Mouse (Mus musculus) frontal cortex, postnatal 36 days (tissue): ENCODE measurements around the gene Slc23a2.

Experiments used
- DNase-seq, 2 experiments: peaks; one replicate each; pipeline ENCODE4 v3.0.0; 2022; ENCODE audit warnings: low spot score in 2 of 2

The Slc23a2 gene

DNA sequence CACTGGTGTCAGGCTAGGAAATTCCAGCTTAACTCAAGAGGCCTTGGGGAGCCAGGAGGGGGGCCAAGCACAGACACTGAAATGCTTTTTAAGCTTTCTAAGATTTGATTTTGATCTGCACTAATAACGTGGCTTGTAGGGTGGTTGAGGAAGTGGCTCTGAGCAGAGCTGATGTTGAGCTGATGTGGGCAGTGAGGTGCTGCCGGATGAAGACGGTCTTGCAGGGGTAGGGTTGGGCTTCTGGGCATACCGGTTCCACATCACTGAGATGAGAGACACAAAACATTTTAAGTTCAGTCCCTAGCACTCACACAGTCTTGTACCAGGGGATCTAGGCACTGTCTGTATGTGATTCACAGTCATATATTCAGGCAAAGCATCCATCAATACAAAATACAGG lies 46.5 kb downstream of the Slc23a2 start:
- no peak for DNase-seq

DNA sequence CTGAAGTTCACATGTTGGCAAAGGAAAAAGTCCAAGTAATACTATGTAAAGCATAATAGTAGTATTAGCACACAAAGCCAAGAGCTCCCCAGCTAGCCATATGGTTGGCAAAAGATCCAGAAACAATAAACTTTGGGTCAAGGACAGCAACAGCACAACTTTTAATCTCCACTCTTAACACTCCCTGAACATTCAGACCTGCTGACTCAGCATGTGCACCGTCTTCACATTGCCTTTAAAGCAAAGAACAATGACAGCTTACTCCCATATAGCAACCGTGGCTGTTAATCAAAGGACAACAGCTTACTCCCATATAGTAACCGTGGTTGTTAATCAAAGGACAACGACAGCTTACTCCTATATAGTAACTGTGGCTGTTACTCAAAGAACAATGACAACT lies 48.3 kb downstream of the Slc23a2 start:
- DNase-seq: no peak

DNA sequence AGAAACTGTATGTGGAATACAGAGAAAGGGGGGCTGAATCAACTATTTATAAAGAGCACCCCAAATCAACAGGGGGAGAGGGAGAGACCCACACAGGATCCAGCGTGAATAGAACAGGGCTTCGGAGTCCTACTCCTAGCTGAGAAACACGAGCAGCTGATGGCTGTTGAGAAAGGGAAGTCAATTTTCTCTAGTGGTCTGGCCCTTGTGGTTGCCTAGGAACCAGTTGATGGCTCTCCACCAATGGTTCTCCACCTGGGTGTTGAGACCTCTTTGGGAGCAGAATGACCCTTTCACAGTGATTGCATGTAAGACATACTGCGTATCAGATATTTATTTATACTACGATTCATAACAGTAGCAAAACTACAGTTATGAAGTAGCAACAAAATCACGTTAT lies 49.1 kb downstream of the Slc23a2 start:
- DNase-seq: no peak

DNA sequence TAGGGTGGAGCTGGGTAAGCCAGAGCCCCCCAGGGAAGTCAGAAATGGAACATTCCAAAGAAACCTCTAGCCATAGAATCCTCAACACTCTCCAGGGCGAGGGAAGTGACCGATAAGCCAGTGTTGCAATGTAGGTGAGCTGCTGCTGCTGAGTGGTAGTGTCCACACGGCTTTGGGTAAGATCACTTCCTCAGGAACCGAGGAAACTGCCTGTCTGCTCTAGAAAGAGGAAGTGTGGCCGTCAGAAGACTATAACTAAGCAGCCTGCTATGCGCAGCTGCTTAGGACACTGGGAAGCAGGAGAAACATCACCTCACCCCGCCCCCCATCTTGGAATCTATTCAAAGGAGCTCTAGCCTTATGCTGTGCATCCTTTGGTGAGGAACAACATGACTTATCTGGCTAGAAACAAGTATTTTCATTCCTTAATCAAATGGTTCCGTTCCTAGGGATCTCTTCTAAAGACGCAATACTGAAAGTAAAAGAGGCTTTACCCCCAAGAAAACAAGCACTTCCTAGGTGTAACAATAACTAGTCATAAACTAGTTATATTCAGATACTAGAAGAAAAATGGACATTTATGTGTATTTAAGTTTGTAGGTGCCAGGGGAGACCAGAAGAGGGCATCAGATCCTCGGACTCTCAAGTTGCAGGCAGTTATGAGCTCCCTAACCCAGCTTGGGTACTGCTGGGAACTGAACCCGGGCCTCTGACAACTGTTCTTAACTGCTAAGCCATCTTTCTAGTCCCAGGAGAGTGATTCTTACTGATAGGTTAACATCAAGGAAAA lies 50.3 kb downstream of the Slc23a2 start:
- DNase-seq: no peak

DNA sequence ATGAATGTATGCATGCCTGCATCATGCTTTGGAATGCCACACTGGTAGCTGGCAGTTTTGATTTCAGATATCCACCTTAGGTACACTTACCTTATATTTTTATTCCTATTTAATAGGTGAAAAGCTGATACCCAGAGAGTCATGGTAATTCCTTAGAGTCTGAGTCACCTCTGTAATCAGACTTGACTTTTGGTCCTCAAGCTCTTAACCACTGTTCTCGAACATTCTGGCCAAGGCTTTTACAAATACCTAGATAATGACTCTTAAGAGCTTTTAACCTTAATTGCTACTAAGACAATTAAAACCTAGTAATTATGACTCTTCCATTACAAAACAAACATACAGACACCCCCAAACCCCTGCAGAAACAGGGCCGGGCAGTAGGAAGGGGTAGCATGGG lies 51.2 kb downstream of the Slc23a2 start:
- no peak for DNase-seq

DNA sequence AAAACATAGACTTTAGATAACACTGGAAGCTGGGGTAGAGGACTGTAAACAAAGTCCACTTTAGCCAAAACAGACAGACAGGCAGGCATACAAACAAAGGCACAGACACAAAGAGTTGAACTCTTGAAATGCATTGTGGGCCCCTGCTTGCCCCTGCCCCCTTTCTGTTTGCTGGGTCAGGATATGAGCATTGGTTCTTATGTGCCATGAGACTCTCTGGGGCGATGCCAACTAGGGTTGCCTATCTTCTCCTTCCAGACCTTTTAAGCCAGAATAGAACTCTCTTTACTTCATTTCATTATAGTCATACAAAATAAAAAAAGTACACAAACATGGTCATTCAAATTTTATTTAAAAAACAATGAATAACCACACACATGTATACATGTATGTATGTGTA lies 51.6 kb downstream of the Slc23a2 start:
- no peak for DNase-seq

DNA sequence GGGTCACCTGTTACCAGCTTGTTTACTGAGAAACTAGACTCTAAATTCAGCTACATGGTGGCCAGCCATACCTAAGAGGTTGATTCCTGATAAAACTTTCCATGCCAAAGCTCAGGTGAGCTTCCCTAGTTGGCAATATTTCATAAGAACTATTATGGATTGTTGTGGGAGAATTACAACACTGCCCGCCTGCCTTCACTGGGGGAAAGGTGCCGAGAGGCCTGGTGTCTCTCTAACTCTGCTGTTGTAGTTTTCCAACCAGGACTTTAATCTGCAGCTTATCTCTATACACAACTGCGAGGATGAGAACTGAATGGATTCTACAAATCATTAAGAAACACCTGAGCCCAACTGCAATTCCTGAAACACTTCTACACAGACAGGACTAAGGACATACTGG lies 52.2 kb downstream of the Slc23a2 start:
- DNase-seq: no peak

DNA sequence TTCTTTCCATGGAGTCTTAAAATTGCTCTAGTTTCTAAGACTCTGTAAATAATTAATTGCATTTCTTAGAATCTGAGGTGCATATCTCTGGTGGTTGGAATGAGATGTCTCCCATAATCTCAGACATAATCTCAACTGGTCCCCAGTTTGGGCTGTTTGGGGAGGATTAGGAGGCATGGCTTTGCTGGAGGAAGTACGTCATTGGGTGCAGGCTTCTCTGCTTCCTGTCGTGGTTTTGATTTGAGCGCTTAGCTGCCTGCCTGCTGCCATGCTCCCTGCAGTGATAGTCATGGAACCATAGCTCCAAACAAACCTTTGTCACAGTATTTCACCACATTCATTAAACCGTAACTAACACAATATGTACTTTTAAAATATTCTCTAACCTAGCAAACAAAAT lies 53.2 kb downstream of the Slc23a2 start:
- DNase-seq: no peak

DNA sequence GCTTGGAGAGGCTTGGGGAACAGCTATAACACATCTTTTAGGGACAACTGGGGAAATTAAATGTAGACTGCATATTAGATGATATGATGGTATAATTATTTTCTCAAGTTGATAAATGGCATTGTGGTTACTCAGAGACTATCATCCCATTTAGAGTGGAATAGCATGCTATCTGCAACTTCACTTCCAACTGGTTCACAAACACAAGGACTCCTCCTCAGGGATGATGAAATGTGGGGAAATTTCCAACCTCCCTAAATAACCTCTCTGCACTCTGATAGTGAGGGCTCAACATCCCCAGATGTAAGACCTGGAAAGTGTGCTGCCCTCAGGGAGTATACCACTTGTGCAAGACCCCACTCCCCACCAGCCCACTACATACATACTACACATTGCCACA lies 60.1 kb downstream of the Slc23a2 start:
- no peak for DNase-seq

DNA sequence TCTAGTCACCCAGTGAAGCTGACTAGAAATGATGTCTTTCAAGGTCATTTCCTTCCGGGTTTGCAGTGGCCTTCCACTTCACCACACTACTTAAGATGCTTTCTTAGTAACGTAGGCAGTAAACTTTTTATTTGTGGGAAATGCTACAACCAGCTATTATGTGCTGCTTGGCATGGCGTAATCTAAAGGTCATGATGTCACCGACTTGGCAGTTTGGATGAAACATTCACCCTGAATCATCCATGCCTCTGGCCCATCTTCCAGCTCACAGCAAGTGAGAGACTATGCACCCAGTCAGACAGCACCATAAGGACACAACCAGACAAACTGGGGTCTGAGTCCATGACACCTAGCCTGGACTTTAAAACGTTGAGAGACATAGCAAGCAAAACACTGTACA lies 60.5 kb downstream of the Slc23a2 start:
- DNase-seq: no peak

DNA sequence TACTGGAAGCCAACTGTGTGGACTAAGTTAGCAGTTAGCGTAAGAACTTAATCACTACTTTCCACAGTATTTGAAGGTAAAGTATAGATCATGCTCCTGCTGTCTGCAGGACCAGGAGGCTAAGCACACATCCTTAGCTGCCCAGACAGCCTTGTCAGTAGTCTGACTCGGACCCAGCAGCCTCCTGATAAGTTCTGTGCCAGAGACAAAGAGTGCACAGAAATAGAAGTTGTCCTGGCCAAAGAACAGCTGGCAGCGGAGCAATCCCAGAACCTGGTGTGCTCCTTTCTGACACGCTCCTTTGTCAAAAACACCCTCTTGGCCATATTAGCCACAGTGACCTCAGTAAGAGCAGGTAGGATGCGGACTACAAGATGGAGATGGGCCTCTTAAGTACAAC lies 65.8 kb downstream of the Slc23a2 start:
- DNase-seq: no peak

DNA sequence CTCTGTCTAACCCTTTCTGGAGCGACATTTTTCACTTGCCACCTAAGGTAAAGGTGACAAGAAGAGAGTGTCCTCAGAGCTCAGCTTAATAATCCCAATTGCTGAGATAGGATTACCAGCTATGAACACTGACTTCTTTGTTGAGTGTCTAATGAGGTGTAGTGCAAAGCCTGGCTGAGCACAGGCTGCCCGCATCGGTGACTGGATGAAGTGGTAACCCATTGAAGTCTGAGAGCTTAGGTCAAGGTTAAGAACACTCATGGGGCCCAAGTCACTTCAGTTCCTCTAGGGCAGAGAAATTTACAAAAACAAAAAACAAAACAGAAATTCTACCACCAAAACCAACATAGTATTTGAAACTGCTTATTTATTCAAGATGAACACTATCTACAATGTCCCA lies 71.9 kb downstream of the Slc23a2 start:
- DNase-seq: no peak

DNA sequence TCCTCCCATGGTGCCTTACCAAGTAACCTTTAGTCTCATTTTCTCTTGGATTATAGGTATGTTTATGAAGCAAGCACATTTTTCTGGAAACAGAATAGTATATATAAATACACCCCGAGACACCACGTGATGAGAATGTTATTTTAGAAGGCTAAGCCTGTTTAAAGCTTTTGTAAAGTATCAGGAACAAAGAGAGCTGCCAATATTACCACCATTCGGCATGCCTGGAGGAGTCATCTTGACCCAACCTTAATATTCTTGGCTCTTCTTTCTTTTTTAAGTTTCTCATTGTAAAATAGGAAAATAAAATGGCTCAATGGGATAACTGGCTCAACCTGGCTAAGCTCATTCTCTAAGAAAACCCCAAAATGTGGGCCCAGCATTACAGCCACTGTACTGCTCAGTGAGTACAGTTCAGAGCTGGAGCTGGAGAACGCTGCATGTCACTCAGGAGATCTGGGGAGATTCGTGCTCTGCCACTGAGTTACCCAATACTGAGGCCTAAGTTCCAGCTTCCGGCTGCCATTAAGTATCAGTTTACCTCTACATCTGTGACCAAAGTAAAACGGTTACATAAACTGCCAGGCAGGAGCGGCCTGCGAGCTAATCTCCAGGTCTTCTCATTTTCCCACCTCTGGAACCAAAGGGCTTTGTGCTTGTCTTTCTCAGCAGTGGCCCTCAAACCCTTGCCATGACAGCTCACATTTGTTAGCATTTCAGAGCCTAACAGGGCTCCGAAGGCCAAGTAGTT lies 74.7 kb downstream of the Slc23a2 start:
- no peak for DNase-seq

DNA sequence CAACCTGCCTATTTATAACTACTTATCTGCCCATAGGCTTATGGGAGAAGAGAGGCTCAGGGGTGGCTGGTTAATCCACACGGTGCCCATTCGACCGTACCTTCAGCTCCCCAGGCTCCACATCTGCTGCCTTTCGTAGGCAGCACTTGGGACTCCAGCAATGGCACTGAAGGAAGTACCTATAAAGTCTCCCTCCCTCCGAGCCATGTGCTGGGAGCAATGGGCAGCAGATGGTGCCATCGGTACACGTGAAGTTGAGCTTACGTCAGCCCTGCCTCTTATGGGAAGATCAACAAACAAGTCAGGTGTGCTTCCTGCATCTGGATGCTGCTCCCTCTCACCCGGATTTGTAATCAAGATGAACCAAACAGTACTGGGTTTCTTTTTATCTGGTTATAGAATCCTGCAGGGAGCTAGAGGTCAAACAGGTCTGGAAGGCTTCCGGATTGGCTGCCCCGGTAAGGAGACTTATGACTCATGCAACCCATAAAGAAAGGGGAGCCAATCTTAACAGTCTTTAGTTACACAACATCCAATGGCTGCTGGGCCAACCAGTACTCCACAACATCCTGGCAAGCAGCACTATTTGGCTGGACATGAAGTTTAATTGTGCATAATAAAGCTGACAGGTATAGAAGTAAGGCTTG lies 80.6 kb downstream of the Slc23a2 start:
- DNase-seq: peak in 1 of 2 experiments; percentile 30

DNA sequence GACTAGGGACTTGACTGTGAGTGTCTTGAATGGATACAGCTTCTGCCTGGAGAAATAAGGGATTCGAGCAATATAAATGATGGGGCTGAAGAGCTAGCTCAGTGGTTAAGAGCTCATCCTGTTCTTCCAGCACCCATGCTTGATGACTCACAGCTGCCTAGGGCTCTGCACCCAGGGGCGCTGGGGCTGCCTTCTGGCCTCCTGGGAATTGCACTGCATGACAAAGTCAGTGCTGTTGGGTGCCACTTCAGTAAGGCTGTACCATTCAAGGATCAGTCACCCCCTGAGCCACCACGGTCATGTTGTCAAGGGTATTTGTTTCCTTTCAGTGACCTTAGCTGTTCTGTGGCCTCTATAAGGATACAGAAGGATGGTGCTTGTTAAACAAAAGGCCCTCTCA lies 81.1 kb downstream of the Slc23a2 start:
- DNase-seq: no peak

DNA sequence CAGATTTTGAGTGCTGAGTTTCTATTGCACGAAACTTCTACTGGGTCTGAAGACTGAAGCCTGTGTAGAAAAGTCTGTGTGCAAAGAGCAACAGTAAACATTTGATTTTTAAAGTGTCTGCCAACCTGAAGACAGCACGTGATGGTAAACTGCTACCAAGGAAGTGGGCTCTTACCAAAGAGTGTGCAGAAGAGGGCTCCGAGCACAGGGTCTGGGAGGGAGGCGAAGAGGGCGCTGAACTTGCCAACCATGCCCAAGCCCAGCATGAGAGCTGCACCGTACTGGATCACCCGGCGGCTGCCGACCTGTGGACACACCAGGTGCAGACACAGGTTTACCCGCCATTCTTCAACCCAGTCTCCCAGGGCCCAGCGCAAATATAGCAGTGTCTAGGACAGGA lies 83.0 kb downstream of the Slc23a2 start:
- no peak for DNase-seq

DNA sequence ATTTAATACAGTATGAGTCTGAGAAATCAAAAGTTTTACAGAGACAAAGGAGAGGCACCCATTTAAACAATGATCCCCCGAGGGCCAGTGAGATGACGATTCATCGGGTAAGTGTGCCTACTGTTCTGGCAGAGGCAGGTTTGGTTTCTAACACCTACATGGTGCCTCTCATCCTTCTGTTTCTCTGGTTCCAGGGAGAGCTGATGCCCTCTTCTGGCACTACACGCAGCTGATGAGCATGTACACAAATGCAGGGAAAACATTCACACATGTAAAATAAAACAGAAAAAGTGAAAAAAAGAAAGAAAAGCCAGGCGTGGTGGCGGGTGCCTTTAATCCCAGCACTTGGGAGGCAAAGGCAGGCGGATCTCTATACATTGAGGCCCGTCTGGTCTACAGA lies 85.0 kb downstream of the Slc23a2 start:
- DNase-seq: peak; percentile 34 to 38

DNA sequence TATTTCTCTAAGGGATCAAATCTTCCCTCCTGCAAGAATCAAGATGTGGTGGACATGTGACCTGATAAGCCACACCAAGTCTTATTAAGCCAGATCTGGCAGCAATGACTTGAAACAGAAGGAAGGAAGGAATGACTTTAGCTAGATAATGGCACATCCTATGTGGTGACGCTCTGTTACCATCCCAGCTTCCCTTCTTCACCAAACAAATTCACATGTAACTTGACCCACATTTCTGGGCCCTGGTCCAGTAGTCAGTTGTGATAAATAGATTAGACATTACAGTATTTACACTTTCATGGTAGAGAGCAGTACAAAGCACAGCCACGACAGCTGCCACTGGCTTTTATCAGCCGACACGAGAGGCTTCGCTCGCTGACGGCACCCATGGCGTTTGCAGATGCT lies 89.6 kb downstream of the Slc23a2 start:
- no peak for DNase-seq

DNA sequence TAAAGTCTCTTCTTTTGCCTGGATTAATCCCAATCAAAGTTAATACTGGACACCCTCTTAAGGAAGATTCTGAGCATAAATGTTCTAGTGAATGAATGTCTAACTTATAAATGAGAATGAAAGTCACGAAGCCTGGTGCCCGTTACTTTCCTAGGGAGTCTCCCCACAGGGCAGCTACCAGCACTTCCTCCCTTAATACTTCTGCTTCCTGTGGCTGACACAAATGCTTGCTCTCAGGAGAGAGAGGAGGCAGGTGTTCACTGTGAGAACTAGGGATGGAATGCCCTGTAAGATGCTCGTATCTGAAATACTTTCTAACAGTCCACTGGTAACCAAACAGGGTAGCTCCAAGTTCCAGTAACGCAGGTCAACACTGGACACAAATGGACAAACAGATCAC lies 91.1 kb downstream of the Slc23a2 start:
- DNase-seq: no peak

DNA sequence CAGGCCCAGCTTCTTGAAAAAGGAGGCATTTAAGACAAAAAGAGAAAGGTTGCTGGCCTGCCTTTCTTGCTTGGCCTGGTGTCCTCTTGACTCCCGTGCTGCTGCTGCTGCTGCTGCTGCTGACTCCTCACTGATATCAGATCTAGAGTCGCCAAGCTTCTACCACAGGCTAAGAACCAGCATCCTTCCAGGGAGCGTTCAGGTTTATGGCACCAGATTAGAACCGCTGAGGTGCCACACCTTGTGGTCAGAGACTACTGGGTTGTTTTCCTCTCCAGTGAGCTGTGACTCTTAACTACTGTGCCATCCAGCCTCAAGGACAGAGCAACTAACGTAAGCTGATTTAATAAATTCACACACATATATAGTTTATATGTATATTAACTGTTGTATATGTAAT lies 93.1 kb downstream of the Slc23a2 start:
- DNase-seq: no peak

DNA sequence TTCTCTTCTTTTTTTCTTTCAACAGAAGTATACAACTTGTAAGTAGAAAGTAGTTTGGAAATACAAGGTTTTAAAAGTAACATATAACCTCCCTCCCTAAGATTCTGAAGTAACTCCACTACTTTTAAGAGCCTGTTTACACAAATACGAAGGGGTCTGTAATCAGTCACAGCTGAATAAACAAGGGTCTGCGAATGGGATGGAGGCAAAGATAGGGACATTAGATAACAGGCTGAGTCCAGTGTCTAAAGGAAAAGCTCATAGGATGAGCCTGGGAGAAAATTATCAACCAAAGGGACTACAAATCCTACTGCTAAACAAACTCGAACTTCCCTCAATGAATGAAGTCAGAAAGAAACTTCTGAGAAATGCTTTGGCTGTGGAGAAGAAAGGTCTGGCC lies 95.0 kb downstream of the Slc23a2 start:
- DNase-seq: no peak

DNA sequence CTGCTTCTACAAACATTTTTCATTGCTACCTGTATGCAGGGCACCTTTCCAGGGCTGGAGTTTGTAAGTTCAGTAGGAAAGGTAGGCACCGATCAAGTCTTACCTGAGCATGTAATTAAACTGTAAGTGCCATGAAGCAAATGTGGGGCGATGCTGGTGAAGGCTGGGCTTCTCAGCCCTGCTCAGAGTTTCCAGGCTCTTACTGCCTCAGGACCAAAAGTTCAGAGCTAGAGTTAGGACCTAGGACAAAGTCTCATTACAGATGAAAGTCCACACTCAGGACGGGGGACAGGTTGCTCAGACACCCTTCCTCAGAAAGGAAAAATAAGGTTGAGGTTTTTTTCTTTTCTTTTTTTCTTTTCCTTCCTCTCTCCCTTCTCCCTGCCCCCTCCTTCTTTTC lies 95.4 kb downstream of the Slc23a2 start:
- no peak for DNase-seq
